Mouse (Mus musculus) heart, embryonic 10.5 days (tissue): ENCODE data around the gene Mdm2. TPM values are rescaled to one million over a fixed set of nuclear protein-coding genes. Genes with fewer than 3 reads are reported as not detected.

Experiments
- DNase-seq: peaks from one replicate; pipeline ENCODE4 v3.0.0-alpha.2; 2017; ENCODE audit warnings: low spot score
- H3K27ac ChIP-seq: fragments of 300-500 bp; sonication (generic); 2 replicates; pipeline ENCODE4 v1.5.1; 2016; ENCODE audit warnings: mild to moderate bottlenecking
- H3K27me3 ChIP-seq: fragments of 300-500 bp; sonication (generic); 2 replicates; pipeline ENCODE4 v1.6.1; 2016; ENCODE audit warnings: mild to moderate bottlenecking; ENCODE audit not compliant: poor library complexity, insufficient read depth, severe bottlenecking
- H3K36me3 ChIP-seq: fragments of 300-500 bp; sonication (generic); 2 replicates; pipeline ENCODE4 v1.6.1; 2016; ENCODE audit warnings: mild to moderate bottlenecking, moderate library complexity
- H3K4me1 ChIP-seq: fragments of 300-500 bp; sonication (generic); 2 replicates; pipeline ENCODE4 v1.6.1; 2016; ENCODE audit warnings: mild to moderate bottlenecking
- H3K4me3 ChIP-seq: fragments of 300-500 bp; sonication (generic); 2 replicates; pipeline ENCODE4 v1.5.1; 2016; ENCODE audit warnings: mild to moderate bottlenecking, moderate library complexity
- H3K9me3 ChIP-seq: fragments of 300-500 bp; sonication (generic); 2 replicates; pipeline ENCODE4 v1.6.1; 2016; ENCODE audit warnings: mild to moderate bottlenecking, moderate library complexity
- WGBS: fragments of 180-500 bp; shearing (Covaris S2); methylation state at CpG from one replicate; pipeline ENCODE4 v1.1.7; 2016; 5-methylcytosine and 5-hydroxymethylcytosine counted together
- polyA plus RNA-seq: library from polyadenylated mRNA; unstranded; fragments of >200 nt; fragmentation: Nextera tagmentation; extraction: Ambion mirVana; gene quantifications from 2 replicates; pipeline ENCODE4 v1.2.1, GENCODE M21; 2016

The Mdm2 gene
- polyA plus RNA-seq, 1 experiment from 2014 or later = 56.4 TPM

- no peak for DNase-seq
- H3K36me3 ChIP-seq = peaks cover 86% of the 10 kb centered on the region
- H3K9me3 ChIP-seq = no peaks in the 10 kb centered on the region
- H3K4me1 ChIP-seq = no peaks in the 10 kb centered on the region
- H3K4me3 ChIP-seq = no peak overlapping the region
- no peaks in the 10 kb centered on the region for H3K27me3 ChIP-seq
- no peak overlapping the region for H3K27ac ChIP-seq
These were observed 18.4 kb downstream of the Mdm2 start for GRCm38 (mm10) chr10:117692173-117692572.

GRCm38 (mm10) chr10:117691389-117691968, 19.1 kb downstream of the Mdm2 start:
- Histone ChIP-seq H3K36me3 (peaks cover 79% of the 10 kb centered on the region), H3K27ac (no peak overlapping the region), H3K9me3 (no peaks in the 10 kb centered on the region), H3K27me3 (no peaks in the 10 kb centered on the region), H3K4me1 (no peaks in the 10 kb centered on the region), H3K4me3 (no peak overlapping the region)
- no peak for DNase-seq
- 93% methylated on average over 10 of the region's 10 CpGs for WGBS

GRCm38 (mm10) chr10:117690770-117691296, 19.7 kb downstream of the Mdm2 start:
- no peak for DNase-seq
- H3K9me3 ChIP-seq = no peaks in the 10 kb centered on the region
- H3K27ac ChIP-seq = no peak overlapping the region
- 94% methylated on average over 3 of the region's 3 CpGs for WGBS
- H3K36me3 ChIP-seq = peaks cover 72% of the 10 kb centered on the region
- H3K27me3 ChIP-seq = no peaks in the 10 kb centered on the region
- H3K4me1 ChIP-seq = no peaks in the 10 kb centered on the region
- no peak overlapping the region for H3K4me3 ChIP-seq

- Histone ChIP-seq H3K4me1 (no peaks in the 10 kb centered on the region), H3K27ac (no peak overlapping the region), H3K9me3 (no peaks in the 10 kb centered on the region), H3K4me3 (no peak overlapping the region), H3K27me3 (no peaks in the 10 kb centered on the region), H3K36me3 (peaks cover 64% of the 10 kb centered on the region)
- DNase-seq = no peak
- 91% methylated on average over 2 of the region's 2 CpGs for WGBS
These were observed 20.5 kb downstream of the Mdm2 start for GRCm38 (mm10) chr10:117690101-117690352.

GRCm38 (mm10) chr10:117689297-117690100, 21.1 kb downstream of the Mdm2 start:
- no peak for DNase-seq
- Histone ChIP-seq H3K4me1 (no peaks in the 10 kb centered on the region), H3K27ac (no peak overlapping the region), H3K9me3 (no peaks in the 10 kb centered on the region), H3K4me3 (no peak overlapping the region), H3K27me3 (no peaks in the 10 kb centered on the region), H3K36me3 (peaks cover 59% of the 10 kb centered on the region)
- 96% methylated on average over 11 of the region's 11 CpGs for WGBS

GRCm38 (mm10) chr10:117688204-117689151, 22.1 kb downstream of the Mdm2 start:
- DNase-seq = no peak
- Histone ChIP-seq H3K4me1 (no peaks in the 10 kb centered on the region), H3K36me3 (peaks cover 50% of the 10 kb centered on the region), H3K9me3 (no peaks in the 10 kb centered on the region), H3K27me3 (no peaks in the 10 kb centered on the region), H3K4me3 (no peak overlapping the region), H3K27ac (no peak overlapping the region)
- WGBS = 86% methylated on average over 13 of the region's 13 CpGs

GRCm38 (mm10) chr10:117687577-117687976, 23.0 kb downstream of the Mdm2 start:
- WGBS = 84% methylated on average over 7 of the region's 7 CpGs
- H3K27ac ChIP-seq = no peak overlapping the region
- H3K9me3 ChIP-seq = no peaks in the 10 kb centered on the region
- H3K27me3 ChIP-seq = no peaks in the 10 kb centered on the region
- peaks cover 44% of the 10 kb centered on the region for H3K36me3 ChIP-seq
- no peak for DNase-seq
- H3K4me1 ChIP-seq = no peaks in the 10 kb centered on the region
- no peak overlapping the region for H3K4me3 ChIP-seq

- no peak overlapping the region for H3K4me3 ChIP-seq
- H3K4me1 ChIP-seq = no peaks in the 10 kb centered on the region
- DNase-seq = no peak
- 78% methylated on average over 3 of the region's 3 CpGs for WGBS
- H3K9me3 ChIP-seq = no peaks in the 10 kb centered on the region
- H3K27ac ChIP-seq = no peak overlapping the region
- H3K36me3 ChIP-seq = peaks cover 39% of the 10 kb centered on the region
- H3K27me3 ChIP-seq = no peaks in the 10 kb centered on the region
These were observed 23.5 kb downstream of the Mdm2 start for GRCm38 (mm10) chr10:117687018-117687417.

GRCm38 (mm10) chr10:117685849-117686591, 24.5 kb downstream of the Mdm2 start:
- no peaks in the 10 kb centered on the region for H3K4me1 ChIP-seq
- WGBS = 92% methylated on average over 13 of the region's 13 CpGs
- H3K36me3 ChIP-seq = peaks cover 30% of the 10 kb centered on the region
- H3K27me3 ChIP-seq = 0 out of 2 replicates have a peak, but pooled peaks cover 5% of the 10 kb centered on the region
- H3K27ac ChIP-seq = no peak overlapping the region
- no peaks in the 10 kb centered on the region for H3K9me3 ChIP-seq
- H3K4me3 ChIP-seq = no peak overlapping the region
- no peak for DNase-seq

GRCm38 (mm10) chr10:117685171-117685848, 25.2 kb downstream of the Mdm2 start:
- DNase-seq = no peak
- H3K27ac ChIP-seq = no peak overlapping the region
- H3K36me3 ChIP-seq = peaks cover 23% of the 10 kb centered on the region
- H3K9me3 ChIP-seq = no peaks in the 10 kb centered on the region
- WGBS = 87% methylated on average over 15 of the region's 15 CpGs
- H3K27me3 ChIP-seq = 0 out of 2 replicates have a peak, but pooled peaks cover 5% of the 10 kb centered on the region
- no peak overlapping the region for H3K4me3 ChIP-seq
- no peaks in the 10 kb centered on the region for H3K4me1 ChIP-seq

- no peak for DNase-seq
- H3K27ac ChIP-seq = no peak overlapping the region
- H3K4me3 ChIP-seq = no peak overlapping the region
- 82% methylated on average over 19 of the region's 19 CpGs for WGBS
- H3K27me3 ChIP-seq = 0 out of 2 replicates have a peak, but pooled peaks cover 5% of the 10 kb centered on the region
- H3K36me3 ChIP-seq = peaks cover 15% of the 10 kb centered on the region
- no peaks in the 10 kb centered on the region for H3K4me1 ChIP-seq
- no peaks in the 10 kb centered on the region for H3K9me3 ChIP-seq
These were observed 26.0 kb downstream of the Mdm2 start for GRCm38 (mm10) chr10:117684298-117685170.
